Mouse (Mus musculus) C2C12 (cell line): ENCODE results near the gene Atp6v1b1. TPM values are rescaled to one million over a fixed set of nuclear protein-coding genes. Genes with fewer than 3 reads are reported as not detected.
A peak's percentile ranks its signal among the peaks of the same experiment; 100 is the strongest.

Experiments used
- H3K27me3 ChIP-seq: one replicate; pipeline ENCODE4 v1.6.1; 2011; ENCODE audit not compliant: control insufficient read depth, insufficient read depth, insufficient read length
- H3K36me3 ChIP-seq: one replicate; pipeline ENCODE4 v1.6.1; 2011; ENCODE audit not compliant: control insufficient read depth, insufficient read depth
- H3K4me3 ChIP-seq: one replicate; pipeline ENCODE4 v1.5.1; 2011; ENCODE audit warnings: mild to moderate bottlenecking, control low read depth; ENCODE audit not compliant: poor library complexity, insufficient read depth, severe bottlenecking
- H3K79me2 ChIP-seq: one replicate; pipeline ENCODE4 v1.6.1; 2011; ENCODE audit not compliant: control insufficient read depth, insufficient read depth
- H3K79me3 ChIP-seq: one replicate; pipeline ENCODE4 v1.6.1; 2011; ENCODE audit warnings: low read depth, control low read depth
- H3ac ChIP-seq: one replicate; pipeline ENCODE3; 2011; ENCODE audit warnings: low read depth; ENCODE audit not compliant: control insufficient read depth, insufficient read length
- CEBPB ChIP-seq: IDR thresholded peaks from one replicate; pipeline ENCODE4 v1.6.1; 2011; ENCODE audit warnings: low read depth, mild to moderate bottlenecking, control low read depth, moderate library complexity
- CTCF ChIP-seq: IDR thresholded peaks from one replicate; pipeline ENCODE4 v1.5.1; 2011; ENCODE audit not compliant: control insufficient read depth, insufficient read depth, insufficient read length
- FOSL1 ChIP-seq: IDR thresholded peaks from one replicate; pipeline ENCODE4 v1.8.0; 2011; ENCODE audit warnings: mild to moderate bottlenecking, low read length; ENCODE audit not compliant: poor library complexity, insufficient read depth, severe bottlenecking
- MAX ChIP-seq: IDR thresholded peaks from one replicate; pipeline ENCODE4 v1.6.1; 2011; ENCODE audit warnings: mild to moderate bottlenecking, control low read depth
- MYOD1 ChIP-seq: IDR thresholded peaks from one replicate; pipeline ENCODE4 v1.6.1; 2011; ENCODE audit warnings: low read depth; ENCODE audit not compliant: control insufficient read depth, insufficient read length
- MYOG ChIP-seq: IDR thresholded peaks from one replicate; pipeline ENCODE4 v1.6.1; 2011; ENCODE audit not compliant: control insufficient read depth, insufficient read length; ENCODE audit errors: extremely low read depth
- USF1 ChIP-seq: IDR thresholded peaks from one replicate; pipeline ENCODE4 v1.6.1; 2011; ENCODE audit warnings: low read depth, mild to moderate bottlenecking, control low read depth, moderate library complexity
- polyA plus RNA-seq: library from polyadenylated mRNA; unstranded; fragments of >200 nt; fragmentation: generic; extraction: Trizol; gene quantifications from one replicate; pipeline ENCODE4 v1.2.1, GENCODE M21; 2012; ENCODE audit warnings: missing spikeins

Atp6v1b1 gene
- polyA plus RNA-seq, 1 experiment = not detected

- H3K4me3 ChIP-seq = no peak overlapping the region
- H3K79me2 ChIP-seq = no peaks in the 10 kb centered on the region
- no peak overlapping the region for H3ac ChIP-seq
- no peak for TF ChIP-seq MYOG
- TF ChIP-seq USF1 = no peak
- TF ChIP-seq MYOD1 = no peak
- TF ChIP-seq CEBPB = no peak
- TF ChIP-seq MAX = no peak
- no peak for TF ChIP-seq FOSL1
- TF ChIP-seq CTCF = no peak
- peaks cover 15% of the 10 kb centered on the region for H3K27me3 ChIP-seq
- H3K36me3 ChIP-seq = no peaks in the 10 kb centered on the region
- H3K79me3 ChIP-seq = no peaks in the 10 kb centered on the region
These were observed 15.6 kb upstream of the Atp6v1b1 start for GRCm38 (mm10) chr6:83727178-83727577.

- Histone ChIP-seq H3K79me3 (no peaks in the 10 kb centered on the region), H3K4me3 (no peak overlapping the region), H3K36me3 (no peaks in the 10 kb centered on the region), H3ac (no peak overlapping the region), H3K79me2 (no peaks in the 10 kb centered on the region), H3K27me3 (peaks cover 18% of the 10 kb centered on the region)
- no peak for TF ChIP-seq MYOG
- TF ChIP-seq MYOD1 = no peak
These were observed 14.3 kb upstream of the Atp6v1b1 start for GRCm38 (mm10) chr6:83728488-83728887.

GRCm38 (mm10) chr6:83729350-83729970 is 13.3 kb upstream of the Atp6v1b1 start:
- TF ChIP-seq CTCF = no peak
- H3ac ChIP-seq = no peak overlapping the region
- no peaks in the 10 kb centered on the region for H3K79me2 ChIP-seq
- H3K27me3 ChIP-seq = peaks cover 18% of the 10 kb centered on the region
- H3K79me3 ChIP-seq = no peaks in the 10 kb centered on the region
- no peaks in the 10 kb centered on the region for H3K36me3 ChIP-seq
- H3K4me3 ChIP-seq = no peak overlapping the region

- no peaks in the 10 kb centered on the region for H3K79me3 ChIP-seq
- no peaks in the 10 kb centered on the region for H3K36me3 ChIP-seq
- no peak overlapping the region for H3ac ChIP-seq
- TF ChIP-seq USF1 (no peak), CTCF (peak; percentile 78)
- no peaks in the 10 kb centered on the region for H3K79me2 ChIP-seq
- H3K27me3 ChIP-seq = peaks cover 15% of the 10 kb centered on the region
- no peak overlapping the region for H3K4me3 ChIP-seq
These were observed 11.7 kb upstream of the Atp6v1b1 start for GRCm38 (mm10) chr6:83731128-83731527.

- Histone ChIP-seq H3K4me3 (no peak overlapping the region), H3K79me2 (no peaks in the 10 kb centered on the region), H3K36me3 (no peaks in the 10 kb centered on the region), H3K79me3 (no peaks in the 10 kb centered on the region), H3ac (no peak overlapping the region), H3K27me3 (peaks cover 14% of the 10 kb centered on the region)
- TF ChIP-seq MYOG (no peak), USF1 (no peak), FOSL1 (no peak), CEBPB (no peak), CTCF (no peak), MAX (no peak), MYOD1 (no peak)
These were observed 5.5 kb upstream of the Atp6v1b1 start for GRCm38 (mm10) chr6:83737311-83737710.

GRCm38 (mm10) chr6:83738596-83738995 is 4.2 kb upstream of the Atp6v1b1 start:
- H3K79me2 ChIP-seq = no peaks in the 10 kb centered on the region
- H3K36me3 ChIP-seq = no peaks in the 10 kb centered on the region
- no peak overlapping the region for H3ac ChIP-seq
- peaks cover 17% of the 10 kb centered on the region for H3K27me3 ChIP-seq
- H3K79me3 ChIP-seq = no peaks in the 10 kb centered on the region
- no peak overlapping the region for H3K4me3 ChIP-seq
- TF ChIP-seq USF1 (no peak), CTCF (no peak), FOSL1 (no peak)

- no peaks in the 10 kb centered on the region for H3K36me3 ChIP-seq
- H3K27me3 ChIP-seq = peaks cover 55% of the 10 kb centered on the region
- H3K79me3 ChIP-seq = no peaks in the 10 kb centered on the region
- no peak overlapping the region for H3K4me3 ChIP-seq
- TF ChIP-seq MYOG = no peak
- no peak for TF ChIP-seq FOSL1
- TF ChIP-seq CTCF = no peak
- no peak for TF ChIP-seq CEBPB
- no peak for TF ChIP-seq USF1
- no peak for TF ChIP-seq MAX
- no peak for TF ChIP-seq MYOD1
- H3ac ChIP-seq = no peak overlapping the region
- no peaks in the 10 kb centered on the region for H3K79me2 ChIP-seq
These were observed 422 bp downstream of the Atp6v1b1 start for GRCm38 (mm10) chr6:83743212-83743611.
